ENCODE assay signal across 1 mouse cellular context in the genomic region with DNA sequence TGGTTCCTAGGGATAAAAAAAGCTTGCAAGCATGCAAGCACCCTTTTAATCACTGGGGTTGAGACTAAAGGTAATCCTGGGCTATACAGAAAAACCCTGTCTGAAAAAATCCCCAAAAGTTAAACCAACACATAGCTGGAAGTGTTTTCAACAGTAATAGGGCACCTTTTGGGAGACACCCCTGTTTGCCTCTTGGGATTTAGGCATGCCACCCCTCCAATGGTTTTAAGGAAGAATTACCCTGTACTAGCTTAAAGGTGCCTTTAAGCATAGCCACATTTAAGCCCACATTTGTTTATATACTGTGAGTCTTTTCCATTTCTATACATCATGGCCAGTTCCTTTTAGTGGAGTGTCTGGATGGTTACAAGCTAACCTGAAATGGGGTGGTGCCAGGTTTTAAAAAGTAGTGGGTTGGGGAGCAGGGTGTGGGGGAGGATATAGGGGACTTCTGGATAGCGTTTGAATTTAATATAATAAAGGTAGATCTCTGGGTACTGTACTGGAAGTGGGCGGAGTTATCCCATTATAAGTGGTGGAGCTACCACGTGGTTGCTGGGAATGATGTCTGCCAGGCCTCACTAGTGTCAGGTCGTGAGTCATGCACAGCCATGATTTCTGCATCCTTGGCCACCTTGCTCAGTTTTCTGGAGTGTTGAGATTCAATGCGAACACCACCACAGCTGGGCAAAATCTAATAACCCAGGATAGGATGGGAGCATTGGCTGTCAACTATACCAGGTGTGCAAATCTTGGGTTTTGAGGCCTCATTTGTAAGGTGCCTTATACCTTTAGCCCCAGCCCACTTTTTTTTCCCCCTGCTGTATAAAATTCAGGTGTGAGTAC.
TF ChIP-seq lines count a peak whose summit lies in the region.

No protein-coding gene starts in this region.

TF ChIP-seq in ES-E14, 5 proteins besides CTCF, POLR2A, EP300 and RAD21:
- no peak for TF ChIP-seq ZC3H11A (IDR thresholded peaks at IDR 0.05; ENCODE audit: borderline replicate concordance, low read depth, low read length)
- TF ChIP-seq CHD2 (IDR thresholded peaks at IDR 0.05; ENCODE audit: low read depth, low read length) = no peak
- TF ChIP-seq ZNF384 (IDR thresholded peaks at IDR 0.05; ENCODE audit: low read depth, low read length) = no peak
- no peak for TF ChIP-seq MAFK (IDR thresholded peaks at IDR 0.05; ENCODE audit: insufficient read depth, low read depth, low read length)
